In the genomic region with DNA sequence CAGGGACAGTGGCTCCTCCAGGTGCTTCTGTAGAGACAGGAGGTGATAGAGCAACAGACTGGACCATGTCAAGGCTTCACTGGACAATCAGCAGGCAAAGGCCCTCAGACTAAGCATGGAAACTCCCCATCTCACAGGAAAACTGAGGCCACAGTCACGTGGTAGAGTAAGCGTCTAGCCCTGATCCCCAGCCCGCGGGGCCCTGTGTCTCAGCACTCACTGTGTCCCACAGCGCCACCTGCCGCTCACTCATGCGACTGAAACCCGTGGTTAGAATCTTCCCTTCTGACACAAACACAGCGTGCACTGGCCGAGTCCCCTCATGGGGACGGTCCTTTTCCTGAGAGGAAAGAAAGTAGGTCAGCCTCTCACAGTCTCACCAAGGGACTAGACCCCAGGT, we compare ENCODE assay signal across 8 mouse cellular contexts. TPM values are rescaled to one million over a fixed set of nuclear protein-coding genes. Genes with fewer than 3 reads are reported as not detected.
DNase-seq lines count a peak whose midpoint lies in the region; ATAC-seq and TF ChIP-seq lines count a peak whose summit lies in the region.

No protein-coding gene starts in this region.

- peak; percentile 66 to 87 for TF ChIP-seq CTCF in CH12.LX (conservative IDR thresholded peaks at IDR 0.05 in 1 of 2, IDR thresholded peaks at IDR 0.05 in 1 of 2; ENCODE audit: low read depth in 2 of 2, low read length in 2 of 2)
- TF ChIP-seq CTCF in liver, postnatal 0 days (IDR thresholded peaks at IDR 0.05; ENCODE audit: low read depth), result peak; percentile 97
- peak; percentile 86; the same call in 1 of the 2 replicates for TF ChIP-seq CTCF in testis, adult 2 months (IDR thresholded peaks at IDR 0.05; ENCODE audit: control insufficient read depth, insufficient read depth, insufficient replicate concordance, low read depth, low read length)

- H3K4me2 ChIP-seq in CH12.LX (ENCODE audit: insufficient read depth, low read depth, poor library complexity, severe bottlenecking), result peak overlapping the region; percentile 92
- peak overlapping the region; percentile 42 for H3K4me2 ChIP-seq in forebrain, embryonic 13.5 days
- peak overlapping the region; percentile 70 for H3K4me2 ChIP-seq in liver, postnatal 0 days (ENCODE audit: low read depth, low read length)
- peak overlapping the region; percentile 80 for H3K4me2 ChIP-seq in neural tube, embryonic 13.5 days

- peak overlapping the region; percentile 76; the same call in 1 of the 2 replicates for H3K9ac ChIP-seq in CH12.LX (ENCODE audit: insufficient read depth, low read depth)
- peak overlapping the region; percentile 35; the same call in 1 of the 2 replicates for H3K9ac ChIP-seq in forebrain, embryonic 13.5 days
- H3K9ac ChIP-seq in liver, postnatal 0 days (replicated peaks), result peak overlapping the region; percentile 28
- peak overlapping the region; percentile 43 for H3K9ac ChIP-seq in neural tube, embryonic 13.5 days

- TF ChIP-seq RAD21 in CH12.LX (IDR thresholded peaks at IDR 0.05; ENCODE audit: low read depth, low read length), result peak; percentile 53

- H3K79me2 ChIP-seq in CH12.LX (replicated peaks; ENCODE audit: control insufficient read depth, extremely low read depth, insufficient read depth, poor library complexity, severe bottlenecking), result peaks cover 50% of the 10 kb centered on the region

- no peaks in the 10 kb centered on the region for H3K27me3 ChIP-seq in CH12.LX (replicated peaks)
- H3K27me3 ChIP-seq in forebrain, embryonic 13.5 days, result 0 out of 2 replicates have a peak, but pooled peaks cover 6% of the 10 kb centered on the region
- H3K27me3 ChIP-seq in liver, postnatal 0 days (ENCODE audit: insufficient read depth, low read length), result peaks cover 3% of the 10 kb centered on the region
- peaks cover 8% of the 10 kb centered on the region; the same call in 1 of the 2 replicates for H3K27me3 ChIP-seq in neural tube, embryonic 13.5 days
- H3K27me3 ChIP-seq in testis, adult 2 months (ENCODE audit: control insufficient read depth, insufficient read depth, low read length), result no peaks in the 10 kb centered on the region; the same call in 1 of the 2 replicates

- peak; percentile 55 for ATAC-seq in forebrain, embryonic 13.5 days
- ATAC-seq in liver, postnatal 0 days, result peak; percentile 54
- 0 out of 2 replicates have a peak, but pooled peaks have one; percentile 24 for ATAC-seq in neural tube, embryonic 13.5 days (ENCODE audit: low read depth)

- under 1% methylated on average over 11 of the region's 11 CpGs for WGBS in forebrain, embryonic 13.5 days
- WGBS in liver, postnatal 0 days (ENCODE audit: insufficient replicate concordance), result 2% methylated on average over 11 of the region's 11 CpGs
- 2% methylated on average over 11 of the region's 11 CpGs for WGBS in neural tube, embryonic 13.5 days

- peak overlapping the region; percentile 95 for H3K27ac ChIP-seq in CH12.LX (ENCODE audit: insufficient read depth, low read depth)
- H3K27ac ChIP-seq in forebrain, embryonic 13.5 days, result no peak overlapping the region
- peak overlapping the region; percentile 91; the same call in 1 of the 2 replicates for H3K27ac ChIP-seq in liver, postnatal 0 days (ENCODE audit: low read depth)
- H3K27ac ChIP-seq in neural tube, embryonic 13.5 days (replicated peaks), result no peak overlapping the region
- H3K27ac ChIP-seq in testis, adult 2 months (ENCODE audit: control insufficient read depth, insufficient read depth, low read depth, low read length), result no peak overlapping the region

- dilution Hi-C loops in CH12.LX (cut with MboI; ENCODE audit: extremely low pct_ligation_motif_present, extremely low pct_unique_long_range_greater_than_20kb, low sequenced_read_pairs), result no loop called here

- peaks cover 30 to 65% of the 10 kb centered on the region in 2 experiments for H3K4me1 ChIP-seq in CH12.LX (ENCODE audit: control insufficient read depth in 1 of 2, insufficient read depth in 2 of 2)
- peaks cover 59% of the 10 kb centered on the region for H3K4me1 ChIP-seq in forebrain, embryonic 13.5 days
- H3K4me1 ChIP-seq in liver, postnatal 0 days (ENCODE audit: insufficient read depth), result peaks cover 15% of the 10 kb centered on the region
- peaks cover 65% of the 10 kb centered on the region for H3K4me1 ChIP-seq in neural tube, embryonic 13.5 days (replicated peaks)
- H3K4me1 ChIP-seq in testis, adult 2 months (ENCODE audit: control insufficient read depth, insufficient read depth, low read length), result peaks cover 18% of the 10 kb centered on the region

- TF ChIP-seq EP300 in CH12.LX (IDR thresholded peaks at IDR 0.05; ENCODE audit: low read length), result 0 out of 2 replicates have a peak, but pooled peaks have one; percentile 12
- no peak for TF ChIP-seq EP300 in liver, postnatal 0 days (IDR thresholded peaks at IDR 0.05; ENCODE audit: low read depth)

- peaks cover 46 to 59% of the 10 kb centered on the region in 2 experiments for H3K36me3 ChIP-seq in CH12.LX (replicated peaks in 1 of 2; ENCODE audit: control insufficient read depth in 1 of 2, insufficient read depth in 1 of 2, low read length in 1 of 2)
- peaks cover 25% of the 10 kb centered on the region for H3K36me3 ChIP-seq in forebrain, embryonic 13.5 days (ENCODE audit: poor library complexity, severe bottlenecking)
- H3K36me3 ChIP-seq in liver, postnatal 0 days (replicated peaks; ENCODE audit: insufficient read depth, low read length), result peaks cover 16% of the 10 kb centered on the region
- H3K36me3 ChIP-seq in neural tube, embryonic 13.5 days, result peaks cover 20% of the 10 kb centered on the region
- H3K36me3 ChIP-seq in testis, adult 2 months (ENCODE audit: control insufficient read depth, insufficient read depth, low read length), result no peaks in the 10 kb centered on the region

- intact Hi-C loops in heart, postnatal 10 days (cut with DNase I), result no loop called here

- no peaks in the 10 kb centered on the region for H3K9me3 ChIP-seq in CH12.LX (replicated peaks; ENCODE audit: low read length)
- H3K9me3 ChIP-seq in forebrain, embryonic 13.5 days (replicated peaks), result no peaks in the 10 kb centered on the region
- H3K9me3 ChIP-seq in liver, postnatal 0 days (ENCODE audit: low read length), result no peaks in the 10 kb centered on the region
- no peaks in the 10 kb centered on the region for H3K9me3 ChIP-seq in neural tube, embryonic 13.5 days

- DNase-seq in CH12.LX (ENCODE audit: extremely low read depth), result peak; percentile 96
- peak; percentile 91 for DNase-seq in c-Kit-positive CD71-positive TER-119-negative erythroid progenitor cells, embryonic 14.5 days (ENCODE audit: low read depth)
- peak; percentile 91 to 95 for DNase-seq in heart, postnatal 10 days
- DNase-seq in kidney, postnatal 4 days, result peak; percentile 95 to 96
- DNase-seq in liver, postnatal 0 days, result peak; percentile 94

- in situ Hi-C loops in CH12.LX (cut with MboI; ENCODE audit: low pct_ligation_motif_present, low pct_unique_long_range_greater_than_20kb, low sequenced_read_pairs), result loop anchor here (5.0 to 10.0 kb wide), 5 partner anchors 81 to 1224 kb away; partner anchors contain the start of genes Mvp, Pagr1a, Pagr1b and Tbx6

- H3K4me3 ChIP-seq in CH12.LX (replicated peaks in 1 of 3; ENCODE audit: low read depth in 2 of 3, low read length in 2 of 3, poor library complexity in 1 of 3), result peak overlapping the region; percentile 85 to 86 (median 85)
- H3K4me3 ChIP-seq in forebrain, embryonic 13.5 days, result no peak overlapping the region
- H3K4me3 ChIP-seq in liver, postnatal 0 days (ENCODE audit: low read depth, low read length), result peak overlapping the region; percentile 56
- H3K4me3 ChIP-seq in neural tube, embryonic 13.5 days, result peak overlapping the region; percentile 16
- no peak overlapping the region for H3K4me3 ChIP-seq in testis, adult 2 months (ENCODE audit: control insufficient read depth, low read depth, low read length)

- peak; percentile 30; the same call in 1 of the 2 replicates for TF ChIP-seq POLR2A in CH12.LX (IDR thresholded peaks at IDR 0.05; ENCODE audit: low read depth, low read length)
- TF ChIP-seq POLR2A in testis, adult 2 months (IDR thresholded peaks at IDR 0.05; ENCODE audit: control insufficient read depth, low read depth, low read length), result no peak

RNA-seq across cellular contexts. Expression of gene Slx1b, which starts 5.5 kb away (rescaled TPM):
- total RNA-seq in CH12.LX (2012; rRNA removed), result 5.0 and 5.6 TPM in 2 replicates
- 4.4 and 4.7 TPM in 2 replicates for total RNA-seq in CH12.LX (2014; rRNA removed)
- polyA plus RNA-seq in CH12.LX (2012; ENCODE audit: insufficient read length, low read depth), result 5.6 and 8.3 TPM in 2 replicates
- 16.6 TPM in 2 replicates for polyA plus RNA-seq in forebrain, embryonic 13.5 days (2015; fragmentation: Nextera tagmentation; extraction: Ambion mirVana)
- 1 to 10 TPM; 6.1 to 8.0 TPM for total RNA-seq in heart, postnatal 10 days (2021)
- 2.6 and 3.7 TPM in 2 replicates for polyA plus RNA-seq in liver, postnatal 0 days (2015; fragmentation: Nextera tagmentation; extraction: Ambion mirVana)
- polyA plus RNA-seq in neural tube, embryonic 13.5 days (2015; fragmentation: Nextera tagmentation; extraction: Ambion mirVana), result 16.2 and 20.5 TPM in 2 replicates
- polyA plus RNA-seq in testis, adult 2 months (2012; rRNA removed), result 8.3 and 9.5 TPM in 2 replicates

RNA-seq across cellular contexts. Expression of gene Bola2, which starts 5.9 kb away (rescaled TPM):
- total RNA-seq in CH12.LX (2012; rRNA removed) (136 and 155 TPM in 2 replicates), CH12.LX (2014; rRNA removed) (60.4 and 72.8 TPM in 2 replicates)
- polyA plus RNA-seq in CH12.LX (2012; ENCODE audit: insufficient read length, low read depth), result 341 and 353 TPM in 2 replicates
- 183 and 187 TPM in 2 replicates for polyA plus RNA-seq in forebrain, embryonic 13.5 days (2015; fragmentation: Nextera tagmentation; extraction: Ambion mirVana)
- 10 to 100 TPM; 50.7 to 59.8 TPM for total RNA-seq in heart, postnatal 10 days (2021)
- polyA plus RNA-seq in liver, postnatal 0 days (2015; fragmentation: Nextera tagmentation; extraction: Ambion mirVana), result 86.5 and 93.5 TPM in 2 replicates
- polyA plus RNA-seq in neural tube, embryonic 13.5 days (2015; fragmentation: Nextera tagmentation; extraction: Ambion mirVana), result 109 and 143 TPM in 2 replicates
- polyA plus RNA-seq in testis, adult 2 months (2012; rRNA removed), result 35.7 and 38.7 TPM in 2 replicates

RNA-seq across cellular contexts. Expression of gene Coro1a, which starts 6.5 kb away (rescaled TPM):
- total RNA-seq in CH12.LX (2012; rRNA removed), result 287 and 312 TPM in 2 replicates
- 349 and 371 TPM in 2 replicates for total RNA-seq in CH12.LX (2014; rRNA removed)
- polyA plus RNA-seq in CH12.LX (2012; ENCODE audit: insufficient read length, low read depth), result 203 and 228 TPM in 2 replicates
- polyA plus RNA-seq in forebrain, embryonic 13.5 days (2015; fragmentation: Nextera tagmentation; extraction: Ambion mirVana), result 72.7 and 77.1 TPM in 2 replicates
- total RNA-seq in heart, postnatal 10 days (2021), result 10 to 100 TPM; 12.7 to 14.6 TPM
- 121 and 130 TPM in 2 replicates for polyA plus RNA-seq in liver, postnatal 0 days (2015; fragmentation: Nextera tagmentation; extraction: Ambion mirVana)
- 92.4 and 107 TPM in 2 replicates for polyA plus RNA-seq in neural tube, embryonic 13.5 days (2015; fragmentation: Nextera tagmentation; extraction: Ambion mirVana)
- polyA plus RNA-seq in testis, adult 2 months (2012; rRNA removed), result 2.5 and 2.6 TPM in 2 replicates

RNA-seq across cellular contexts. Expression of gene Sult1a1, which starts 24.8 kb away (rescaled TPM):
- 0.17 and 0.34 TPM in 2 replicates for total RNA-seq in CH12.LX (2012; rRNA removed)
- 0.80 and 0.87 TPM in 2 replicates for total RNA-seq in CH12.LX (2014; rRNA removed)
- 0.87 and 1.4 TPM in 2 replicates for polyA plus RNA-seq in CH12.LX (2012; ENCODE audit: insufficient read length, low read depth)
- 0.46 and 0.68 TPM in 2 replicates for polyA plus RNA-seq in forebrain, embryonic 13.5 days (2015; fragmentation: Nextera tagmentation; extraction: Ambion mirVana)
- total RNA-seq in heart, postnatal 10 days (2021), result 10 to 100 TPM; 12.0 to 32.5 TPM
- 221 and 241 TPM in 2 replicates for polyA plus RNA-seq in liver, postnatal 0 days (2015; fragmentation: Nextera tagmentation; extraction: Ambion mirVana)
- 1.4 and 2.1 TPM in 2 replicates for polyA plus RNA-seq in neural tube, embryonic 13.5 days (2015; fragmentation: Nextera tagmentation; extraction: Ambion mirVana)
- 5.8 and 7.1 TPM in 2 replicates for polyA plus RNA-seq in testis, adult 2 months (2012; rRNA removed)

RNA-seq across cellular contexts. Expression of gene Sgf29, which starts 52.0 kb away (rescaled TPM):
- total RNA-seq in CH12.LX (2012; rRNA removed) (45.9 and 55.6 TPM in 2 replicates), CH12.LX (2014; rRNA removed) (20.5 and 31.7 TPM in 2 replicates)
- polyA plus RNA-seq in CH12.LX (2012; ENCODE audit: insufficient read length, low read depth), result 70.0 and 71.7 TPM in 2 replicates
- 57.3 and 64.6 TPM in 2 replicates for polyA plus RNA-seq in forebrain, embryonic 13.5 days (2015; fragmentation: Nextera tagmentation; extraction: Ambion mirVana)
- 10 to 100 TPM; 26.0 to 32.0 TPM for total RNA-seq in heart, postnatal 10 days (2021)
- polyA plus RNA-seq in liver, postnatal 0 days (2015; fragmentation: Nextera tagmentation; extraction: Ambion mirVana), result 22.7 and 22.8 TPM in 2 replicates
- polyA plus RNA-seq in neural tube, embryonic 13.5 days (2015; fragmentation: Nextera tagmentation; extraction: Ambion mirVana), result 48.3 and 51.3 TPM in 2 replicates
- 405 and 485 TPM in 2 replicates for polyA plus RNA-seq in testis, adult 2 months (2012; rRNA removed)

Comparison
In these comparisons a context has a peak if more than half of its experiments do, and no peak if none do; other contexts are left out.
1. H3K27ac ChIP-seq: peak in CH12.LX (single experiment) and liver, postnatal 0 days (single experiment); none in forebrain, embryonic 13.5 days (single experiment), neural tube, embryonic 13.5 days (single experiment) and testis, adult 2 months (single experiment).
2. H3K4me2 ChIP-seq: peak in every context shown above with its lines; median percentile 92 in CH12.LX; 80 in neural tube, embryonic 13.5 days; 70 in liver, postnatal 0 days; 42 in forebrain, embryonic 13.5 days.
3. H3K4me3 ChIP-seq: peak in CH12.LX (3 of 3), liver, postnatal 0 days (single experiment) and neural tube, embryonic 13.5 days (single experiment); none in forebrain, embryonic 13.5 days (single experiment) and testis, adult 2 months (single experiment).
4. RNA of gene Coro1a, which starts 6.5 kb away (polyA plus RNA-seq): 203 to 228 TPM in CH12.LX, 121 to 130 TPM in liver, postnatal 0 days, 92.4 to 107 TPM in neural tube, embryonic 13.5 days and 72.7 to 77.1 TPM in forebrain, embryonic 13.5 days; 2.5 to 2.6 TPM in testis, adult 2 months; every median in the first group is over 10 times any median in the second.
5. Peak in every context shown above with its lines, with median percentiles within 50 percentile points of each other: DNase-seq, H3K9ac ChIP-seq, CTCF ChIP-seq and ATAC-seq.